Mouse (Mus musculus): ENCODE results near the gene Hacd2.

Gene Hacd2

GRCm38 (mm10) chr16:35109656-35110291 lies 87.5 kb downstream of the Hacd2 start:
- no peak for ATAC-seq (ENCODE audit: insufficient number of reproducible peaks, low FRiP score, low TSS enrichment)

GRCm38 (mm10) chr16:35110410-35111142 lies 88.3 kb downstream of the Hacd2 start:
- peak; percentile 80 for ATAC-seq (ENCODE audit: insufficient number of reproducible peaks, low FRiP score, low TSS enrichment)

- 0 out of 2 replicates have a peak, but pooled peaks have one; percentile 9 for ATAC-seq (ENCODE audit: insufficient number of reproducible peaks, low FRiP score, low TSS enrichment)
Observed at GRCm38 (mm10) chr16:35111143-35111620, 89.0 kb downstream of the Hacd2 start.

GRCm38 (mm10) chr16:35113496-35113895 lies 91.3 kb downstream of the Hacd2 start:
- no peak for ATAC-seq (ENCODE audit: insufficient number of reproducible peaks, low FRiP score, low TSS enrichment)

- no peak for ATAC-seq (ENCODE audit: insufficient number of reproducible peaks, low FRiP score, low TSS enrichment)
Observed at GRCm38 (mm10) chr16:35116328-35116956, 94.2 kb downstream of the Hacd2 start.

- ATAC-seq (ENCODE audit: insufficient number of reproducible peaks, low FRiP score, low TSS enrichment), result no peak
Observed at GRCm38 (mm10) chr16:35117436-35117835, 95.2 kb downstream of the Hacd2 start.

GRCm38 (mm10) chr16:35120603-35121002 lies 98.4 kb downstream of the Hacd2 start:
- ATAC-seq (ENCODE audit: insufficient number of reproducible peaks, low FRiP score, low TSS enrichment), result no peak

GRCm38 (mm10) chr16:35127270-35127669 lies 105.0 kb downstream of the Hacd2 start:
- no peak for ATAC-seq (ENCODE audit: insufficient number of reproducible peaks, low FRiP score, low TSS enrichment)

GRCm38 (mm10) chr16:35130172-35130571 lies 107.9 kb downstream of the Hacd2 start:
- ATAC-seq (ENCODE audit: insufficient number of reproducible peaks, low FRiP score, low TSS enrichment), result no peak

GRCm38 (mm10) chr16:35139416-35139815 lies 117.2 kb downstream of the Hacd2 start:
- no peak for ATAC-seq (ENCODE audit: insufficient number of reproducible peaks, low FRiP score, low TSS enrichment)

- ATAC-seq (ENCODE audit: insufficient number of reproducible peaks, low FRiP score, low TSS enrichment), result peak; percentile 72
Observed at GRCm38 (mm10) chr16:35139873-35140619, 117.8 kb downstream of the Hacd2 start.

- no peak for ATAC-seq (ENCODE audit: insufficient number of reproducible peaks, low FRiP score, low TSS enrichment)
Observed at GRCm38 (mm10) chr16:35140620-35140975, 118.4 kb downstream of the Hacd2 start.

- ATAC-seq (ENCODE audit: insufficient number of reproducible peaks, low FRiP score, low TSS enrichment), result peak; percentile 43; the same call in 1 of the 2 replicates
Observed at GRCm38 (mm10) chr16:35141839-35142238, 119.6 kb downstream of the Hacd2 start.

- no peak for ATAC-seq (ENCODE audit: insufficient number of reproducible peaks, low FRiP score, low TSS enrichment)
Observed at GRCm38 (mm10) chr16:35146153-35146552, 123.9 kb downstream of the Hacd2 start.

- ATAC-seq (ENCODE audit: insufficient number of reproducible peaks, low FRiP score, low TSS enrichment), result no peak
Observed at GRCm38 (mm10) chr16:35153146-35153755, 131.0 kb downstream of the Hacd2 start.

- peak; percentile 67 for ATAC-seq (ENCODE audit: insufficient number of reproducible peaks, low FRiP score, low TSS enrichment)
Observed at GRCm38 (mm10) chr16:35154245-35154640, 132.0 kb downstream of the Hacd2 start.

GRCm38 (mm10) chr16:35154641-35155390 lies 132.6 kb downstream of the Hacd2 start, which contains the start of gene Adcy5:
Gene Adcy5, plus strand, starts transcription at chr16:35154877.
- peak; percentile 62 for ATAC-seq (ENCODE audit: insufficient number of reproducible peaks, low FRiP score, low TSS enrichment)

GRCm38 (mm10) chr16:35155391-35156305 lies 133.4 kb downstream of the Hacd2 start:
- ATAC-seq (ENCODE audit: insufficient number of reproducible peaks, low FRiP score, low TSS enrichment), result peak; percentile 37; the same call in 1 of the 2 replicates
